Mouse (Mus musculus): ENCODE results near the gene Ccl27a.
"Not testable (repeated sequence)": the region's sequence is repeated elsewhere in the genome, so short reads cannot be mapped to it uniquely, and the experiment has no call there.

Gene Ccl27a

DNA sequence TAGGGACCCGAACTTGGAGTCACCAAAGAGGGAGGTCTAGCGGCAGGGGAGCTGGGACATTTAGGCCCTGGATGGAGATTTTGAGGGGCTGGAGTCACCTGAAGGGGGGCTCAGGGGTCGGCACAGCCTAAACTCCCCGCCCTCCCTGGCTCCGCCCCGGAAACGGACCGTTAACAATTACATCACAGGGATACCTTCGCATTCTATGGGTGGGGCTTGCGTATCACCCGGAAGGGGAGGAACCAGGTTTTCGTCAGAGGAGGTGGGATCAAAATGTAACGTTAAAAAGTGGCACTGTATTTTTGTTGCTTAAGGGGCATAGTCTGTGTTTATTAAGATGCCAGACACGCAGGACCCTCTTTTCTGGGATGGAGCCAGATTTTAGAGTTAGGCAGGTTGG lies at the start of gene Ccl27a:
TSS of gene Ccl27a (minus strand) at position 246 of the 400 bp plus-strand sequence.
- DNase-seq (ENCODE audit: low read depth, low spot score), result not testable (repeated sequence)

DNA sequence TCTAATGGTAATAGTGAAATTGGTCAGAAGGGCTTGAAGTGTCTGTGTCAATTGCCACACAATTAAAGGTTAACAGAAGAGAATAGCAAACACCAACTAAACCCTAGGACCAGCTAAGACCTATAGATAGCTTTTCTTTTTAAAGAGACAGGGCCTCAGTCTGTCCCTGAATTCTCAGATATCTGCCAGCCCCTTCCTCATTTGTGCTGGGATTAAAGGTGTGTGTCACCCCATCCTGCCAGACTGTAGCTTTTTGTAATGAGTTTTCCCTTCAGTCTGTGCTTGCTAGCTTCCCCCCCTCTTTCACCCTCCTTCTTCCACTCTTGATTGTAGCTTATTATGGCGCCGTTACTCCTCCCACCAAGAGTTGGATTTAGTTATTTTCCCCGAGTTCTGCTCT lies 9.2 kb upstream of the Ccl27a start:
- DNase-seq (ENCODE audit: low read depth, low spot score), result not testable (repeated sequence)

DNA sequence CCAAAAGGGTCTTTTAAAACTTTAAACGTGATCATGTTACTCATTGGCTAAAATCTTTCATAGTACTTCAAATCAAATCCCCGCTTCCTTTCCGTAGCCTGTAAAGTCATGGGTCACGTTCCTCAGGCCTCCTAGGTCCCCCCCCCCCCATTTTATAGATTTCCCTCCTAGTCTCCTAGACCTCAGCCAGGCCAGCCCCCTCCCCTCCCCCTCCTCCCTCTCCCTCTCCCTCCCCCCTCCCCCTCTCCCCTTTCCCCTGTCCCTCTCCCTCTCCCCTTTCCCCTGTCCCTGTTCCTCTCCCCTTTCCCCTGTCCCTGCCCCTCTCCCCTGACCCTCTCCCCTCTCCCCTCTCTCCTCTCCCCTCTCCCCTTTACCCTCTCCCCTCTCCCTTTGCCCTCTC lies 8.7 kb upstream of the Ccl27a start:
- not testable (repeated sequence) for DNase-seq (ENCODE audit: low read depth, low spot score)

DNA sequence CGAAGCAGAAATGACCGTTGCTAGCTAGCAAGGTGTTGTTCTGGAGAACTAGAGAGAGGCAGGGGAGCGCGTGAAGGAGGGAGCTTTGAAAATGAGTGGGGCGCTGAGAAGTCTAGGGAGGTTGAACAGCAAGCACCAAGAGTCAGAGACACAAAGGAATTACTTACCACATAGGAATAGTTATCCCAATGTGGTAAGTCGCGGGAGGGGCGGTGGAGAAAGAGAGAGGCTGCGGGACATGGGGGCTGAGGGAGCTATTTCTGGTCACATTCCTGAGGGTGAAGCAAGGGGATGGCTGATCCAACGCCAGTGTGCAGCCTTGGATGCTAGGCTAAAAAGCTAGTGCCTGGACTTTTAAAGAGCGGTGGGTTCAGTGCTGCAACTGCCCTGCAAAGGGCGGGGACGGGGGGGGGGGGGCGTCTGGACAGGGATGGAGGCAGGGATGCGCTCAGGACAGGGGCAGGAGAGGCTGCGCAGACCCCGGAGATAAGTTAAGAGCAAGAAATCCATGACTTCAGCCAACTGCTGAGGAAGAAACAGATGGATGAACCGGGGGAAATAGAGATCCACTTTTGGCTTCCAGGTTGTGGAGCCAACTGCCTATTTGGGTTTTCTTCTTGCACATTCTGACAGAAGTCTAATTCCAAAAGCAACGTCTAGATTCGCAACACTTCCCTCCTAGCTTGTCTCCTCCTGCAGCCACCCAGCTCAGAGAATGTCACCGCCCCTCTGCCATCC lies 7.9 kb upstream of the Ccl27a start:
- DNase-seq (ENCODE audit: low read depth, low spot score), result not testable (repeated sequence)

DNA sequence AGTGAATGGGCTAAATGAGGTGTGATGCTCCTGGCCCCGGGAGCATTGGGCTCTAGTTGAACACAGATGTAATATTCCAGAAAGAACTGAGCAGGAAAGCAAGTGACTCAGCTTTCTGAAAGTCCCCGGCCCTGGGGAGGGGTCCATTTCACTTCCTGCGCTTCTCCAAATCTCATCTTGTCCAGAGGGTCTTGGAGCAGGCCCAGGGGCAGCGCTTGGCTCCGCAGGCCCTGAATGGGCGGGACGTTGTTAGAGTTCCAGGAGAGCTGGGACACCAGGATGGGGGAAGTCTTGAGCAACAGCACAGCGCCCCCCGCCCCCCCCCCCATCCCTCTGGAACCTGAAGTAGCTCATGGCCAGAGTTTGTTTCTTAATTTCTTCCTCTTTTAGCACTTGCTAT lies 7.2 kb upstream of the Ccl27a start:
- DNase-seq (ENCODE audit: low read depth, low spot score), result not testable (repeated sequence)

DNA sequence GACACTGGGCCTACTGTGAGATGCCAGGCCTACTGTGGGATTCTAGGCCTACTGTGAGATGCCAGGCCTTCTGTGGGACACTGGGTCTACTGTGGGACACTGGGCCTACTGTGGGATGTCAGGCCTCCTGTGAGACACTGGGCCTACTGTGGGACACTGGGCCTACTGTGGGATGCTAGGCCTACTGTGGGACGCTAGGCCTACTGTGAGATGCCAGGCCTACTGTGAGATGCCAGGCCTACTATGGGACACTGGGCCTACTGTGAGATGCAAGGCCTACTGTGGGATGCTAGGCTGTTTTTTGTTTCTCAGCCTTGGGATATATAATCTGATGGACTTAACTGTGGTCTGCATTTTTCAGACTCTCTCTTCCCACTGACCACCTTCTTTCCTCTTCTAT lies 1.8 kb upstream of the Ccl27a start:
- not testable (repeated sequence) for DNase-seq (ENCODE audit: low read depth, low spot score)

DNA sequence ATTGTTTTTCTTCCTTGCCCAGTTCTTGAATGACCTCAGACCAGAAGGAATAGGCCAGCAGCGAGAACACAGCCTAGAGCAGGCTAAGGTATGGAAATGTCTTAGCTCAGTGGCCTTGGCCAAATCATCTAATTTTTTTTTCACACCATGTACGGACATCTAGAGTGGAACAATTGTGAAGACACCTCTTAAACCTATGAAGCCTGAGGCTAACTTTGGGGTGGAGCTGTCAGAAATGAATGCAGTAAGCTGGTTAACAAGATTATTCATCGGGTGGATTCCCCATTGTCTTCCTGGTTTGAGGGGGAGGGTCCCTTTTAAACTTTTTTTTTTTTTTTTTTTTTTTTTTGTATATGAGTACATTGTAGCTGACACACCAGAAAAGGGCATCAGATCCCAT lies 459 bp upstream of the Ccl27a start:
- DNase-seq (ENCODE audit: low read depth, low spot score), result not testable (repeated sequence)

DNA sequence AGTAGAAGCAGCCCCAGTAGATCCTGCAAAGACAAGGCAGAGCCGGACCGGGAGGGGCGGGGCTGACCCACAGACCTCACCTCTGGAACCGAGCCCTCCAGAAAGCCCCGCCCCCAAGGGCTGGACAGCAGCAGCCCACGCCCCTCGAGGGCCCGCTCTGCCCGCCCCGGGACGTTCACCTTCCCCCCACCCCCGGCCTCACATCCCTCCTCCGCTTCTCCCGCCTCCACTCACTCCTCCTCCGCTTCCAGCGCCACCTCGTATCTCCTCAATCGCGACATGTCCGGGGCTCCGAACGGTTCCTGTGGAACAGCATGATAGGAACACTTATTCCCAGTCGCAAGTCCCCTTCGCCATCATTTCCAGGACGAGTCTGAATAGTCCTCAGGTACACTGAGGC lies 545 bp downstream of the Ccl27a start:
- DNase-seq (ENCODE audit: low read depth, low spot score), result not testable (repeated sequence)

DNA sequence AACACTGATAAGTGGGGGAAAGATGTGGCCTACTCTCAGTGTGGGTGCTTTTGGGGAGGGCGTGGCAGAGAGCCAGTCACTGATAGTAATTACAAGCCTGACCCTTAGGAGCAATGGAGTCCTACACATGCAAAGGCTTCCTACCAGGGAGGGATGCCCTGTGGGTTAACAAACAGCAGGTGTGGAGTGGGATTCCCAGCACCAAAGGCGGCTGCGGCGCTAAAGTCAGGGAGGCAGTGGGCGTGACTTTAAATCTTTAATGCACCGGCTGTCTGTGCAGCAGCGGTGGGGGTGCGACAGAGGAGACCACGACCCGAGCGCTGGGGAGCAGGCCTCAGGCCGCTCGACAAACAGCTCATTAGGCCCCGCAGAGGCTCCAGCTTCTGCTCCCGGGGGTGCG lies 1.1 kb downstream of the Ccl27a start:
- not testable (repeated sequence) for DNase-seq (ENCODE audit: low read depth, low spot score)

DNA sequence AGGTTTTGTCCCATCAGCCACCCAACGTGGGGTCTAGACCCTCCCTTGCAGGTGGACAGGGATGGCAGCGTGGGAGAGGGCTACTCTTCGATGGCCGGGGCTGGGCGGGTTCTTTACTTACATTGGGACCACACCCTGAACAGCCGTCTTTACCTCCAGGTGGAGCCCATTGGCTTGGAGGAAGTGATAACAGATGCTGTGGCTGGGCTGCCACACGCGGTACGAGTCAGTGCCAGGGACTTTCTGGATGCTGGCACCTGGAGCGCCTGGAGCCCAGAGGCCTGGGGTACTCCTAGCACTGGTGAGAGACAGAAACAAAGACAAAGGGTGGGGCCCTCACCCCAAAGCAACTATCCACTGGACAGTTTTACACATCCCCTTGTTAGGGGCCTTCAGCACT lies 6.7 kb downstream of the Ccl27a start:
- not testable (repeated sequence) for DNase-seq (ENCODE audit: low read depth, low spot score)

DNA sequence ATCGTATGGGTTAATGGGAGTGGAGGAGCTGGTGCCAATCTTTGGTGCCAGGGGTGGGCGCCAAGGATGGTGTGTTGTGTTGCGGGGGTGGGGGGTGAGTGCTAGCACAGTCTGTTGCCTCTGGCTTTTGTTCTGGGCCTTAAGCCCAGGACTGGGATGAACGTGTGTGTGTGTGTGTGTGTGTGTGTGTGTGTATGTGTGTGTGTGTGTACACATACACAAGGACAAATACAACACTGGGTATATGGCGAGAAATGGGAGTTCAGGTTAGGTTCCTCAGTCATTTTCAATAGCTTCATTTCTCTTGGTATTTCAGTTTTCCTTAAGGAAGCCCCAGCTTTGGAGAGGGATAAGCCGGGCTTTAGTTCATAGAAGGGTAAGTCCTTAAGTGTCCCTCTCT lies 10.9 kb downstream of the Ccl27a start:
- not testable (repeated sequence) for DNase-seq (ENCODE audit: low read depth, low spot score)

DNA sequence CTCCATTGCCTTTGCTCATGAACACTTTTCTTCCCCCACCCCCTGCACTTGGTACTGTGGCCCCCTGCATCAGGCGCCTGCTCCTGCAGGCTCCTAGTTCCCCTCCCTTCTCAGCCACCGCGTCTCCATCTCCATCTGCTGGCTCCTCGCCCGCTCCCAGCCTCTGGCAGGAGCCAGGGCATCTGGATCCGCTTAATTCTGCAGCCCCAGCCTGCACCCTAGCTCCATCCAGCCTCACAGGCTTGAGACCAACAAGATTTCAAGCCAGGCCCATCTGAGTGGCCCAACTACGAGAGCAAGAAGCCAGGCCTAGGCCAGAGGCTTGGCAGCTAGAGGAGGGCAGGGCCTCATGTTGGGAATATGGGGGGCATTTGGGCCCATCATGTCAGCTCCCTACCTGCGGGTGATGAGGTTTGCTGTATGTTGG lies 11.3 kb downstream of the Ccl27a start:
- not testable (repeated sequence) for DNase-seq (ENCODE audit: low read depth, low spot score)

DNA sequence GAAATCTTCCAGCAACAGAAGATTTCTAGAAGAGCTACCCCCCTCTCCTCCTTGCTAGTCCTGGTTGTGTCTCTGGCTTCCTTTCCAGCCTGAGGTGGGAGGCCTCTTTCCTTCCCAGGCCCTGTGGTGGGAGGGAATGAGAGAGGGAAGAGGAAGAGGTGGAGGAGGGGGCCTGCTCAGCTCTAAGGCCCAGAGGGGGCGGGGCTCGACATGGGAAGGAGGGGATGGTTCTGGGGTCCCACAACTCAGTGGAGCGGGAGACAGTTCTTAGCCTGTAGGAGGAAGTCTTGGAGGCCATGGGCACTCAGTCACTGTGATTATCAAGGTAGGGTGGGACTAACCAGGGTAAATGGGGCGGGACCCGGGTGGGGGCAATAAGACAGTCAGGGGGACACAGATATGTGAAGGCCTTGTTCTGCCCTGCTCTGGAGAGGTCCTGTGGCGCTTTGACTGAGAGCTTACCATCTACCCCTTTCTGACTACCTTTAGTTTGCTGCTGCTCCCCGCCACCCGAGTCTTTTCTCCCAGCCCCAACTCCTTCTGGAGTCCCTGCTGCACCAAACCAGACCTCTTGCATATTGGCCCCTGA lies 11.9 kb downstream of the Ccl27a start:
- no peak for DNase-seq (ENCODE audit: low read depth, low spot score)

DNA sequence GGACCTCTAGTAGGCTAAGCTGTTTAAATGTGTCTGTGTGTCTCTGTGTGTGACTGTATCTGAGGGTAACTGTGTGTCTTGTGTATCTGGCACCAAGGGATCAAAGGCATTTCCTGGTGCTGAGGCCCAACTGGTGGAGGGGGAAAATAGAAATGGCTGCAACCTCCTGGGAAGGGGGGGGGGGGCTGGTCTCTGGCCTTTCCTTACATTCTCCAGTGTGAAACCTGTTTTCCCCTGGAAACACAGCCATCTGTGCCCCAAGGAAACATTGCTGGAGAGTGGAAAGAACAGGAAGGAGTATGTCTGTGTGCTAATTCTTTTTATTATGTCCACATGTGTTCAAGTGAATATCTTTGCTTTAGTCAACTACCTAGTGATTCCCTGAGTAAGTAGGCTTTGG lies 12.4 kb downstream of the Ccl27a start:
- DNase-seq (ENCODE audit: low read depth, low spot score), result no peak

DNA sequence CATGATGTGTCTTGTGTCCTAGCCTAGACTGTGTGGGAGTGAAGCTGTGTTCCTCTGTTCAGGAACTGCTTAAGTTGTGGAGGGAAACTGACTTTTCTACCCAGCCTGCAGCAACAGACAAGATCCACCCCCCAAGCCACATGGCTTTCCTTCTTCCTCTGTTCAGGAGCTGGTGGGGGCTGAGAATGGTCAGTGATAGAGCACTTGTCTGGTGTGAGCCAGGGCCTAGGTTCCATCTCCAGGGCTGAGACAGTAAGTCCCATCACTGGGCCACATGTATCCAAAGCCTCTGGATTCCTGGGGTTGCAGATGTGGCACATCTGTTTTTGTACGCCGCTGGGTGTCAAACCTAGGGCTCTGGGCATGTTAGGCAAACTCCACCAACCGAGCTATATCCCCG lies 13.1 kb downstream of the Ccl27a start:
- DNase-seq (ENCODE audit: low read depth, low spot score), result no peak

DNA sequence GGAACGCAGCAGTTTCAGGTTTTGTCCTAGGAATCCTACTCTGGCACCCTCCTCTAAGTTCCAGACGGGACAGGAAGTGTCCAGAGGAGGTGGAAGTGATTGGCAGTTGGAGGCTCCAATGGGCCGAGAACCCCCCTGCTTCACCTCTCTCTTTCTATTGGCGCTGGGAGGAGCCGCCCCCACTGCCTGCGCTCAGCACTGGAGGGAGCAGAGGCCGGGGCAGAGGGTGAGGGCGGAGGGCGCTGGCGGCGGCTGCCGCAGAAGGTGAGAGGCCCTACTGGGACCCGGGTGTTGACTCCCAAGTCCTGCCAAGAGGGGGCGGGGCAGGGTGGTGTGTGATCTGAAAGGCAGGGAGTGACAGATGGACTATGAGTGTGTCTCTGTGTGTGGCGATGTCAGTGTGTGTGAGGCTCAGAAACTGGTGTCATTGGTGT lies 13.7 kb downstream of the Ccl27a start:
- no peak for DNase-seq (ENCODE audit: low read depth, low spot score)

DNA sequence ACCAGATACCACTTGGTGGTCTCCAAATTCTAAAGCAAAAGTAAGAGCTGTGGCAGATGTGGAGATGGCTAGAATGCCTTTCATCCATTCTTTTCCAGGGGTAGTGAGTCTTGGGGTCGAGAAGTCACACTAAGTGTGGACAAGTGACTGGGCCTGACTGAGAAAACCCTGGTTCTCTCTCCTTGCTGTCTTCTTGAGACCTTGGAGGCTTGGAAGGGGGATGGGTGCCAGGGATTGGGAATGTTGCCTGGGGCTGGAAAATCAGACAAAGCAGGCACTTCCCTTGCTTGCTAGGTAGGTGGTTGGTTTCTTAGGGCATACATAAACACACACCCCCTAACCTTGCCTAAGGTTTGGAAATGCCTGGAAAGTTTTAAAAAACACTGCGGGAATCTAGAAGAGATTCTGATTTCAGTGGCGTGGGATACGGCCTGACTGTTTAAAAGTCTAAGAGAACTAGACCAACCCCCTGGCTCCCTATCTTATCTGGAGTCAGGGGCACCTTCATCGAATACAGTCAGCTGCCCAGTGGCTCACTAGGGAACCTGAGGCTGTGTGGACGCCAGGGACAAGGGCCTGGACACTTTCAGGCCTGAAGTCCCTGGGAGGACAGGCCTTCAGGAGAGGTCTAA lies 14.3 kb downstream of the Ccl27a start:
- no peak for DNase-seq (ENCODE audit: low read depth, low spot score)

DNA sequence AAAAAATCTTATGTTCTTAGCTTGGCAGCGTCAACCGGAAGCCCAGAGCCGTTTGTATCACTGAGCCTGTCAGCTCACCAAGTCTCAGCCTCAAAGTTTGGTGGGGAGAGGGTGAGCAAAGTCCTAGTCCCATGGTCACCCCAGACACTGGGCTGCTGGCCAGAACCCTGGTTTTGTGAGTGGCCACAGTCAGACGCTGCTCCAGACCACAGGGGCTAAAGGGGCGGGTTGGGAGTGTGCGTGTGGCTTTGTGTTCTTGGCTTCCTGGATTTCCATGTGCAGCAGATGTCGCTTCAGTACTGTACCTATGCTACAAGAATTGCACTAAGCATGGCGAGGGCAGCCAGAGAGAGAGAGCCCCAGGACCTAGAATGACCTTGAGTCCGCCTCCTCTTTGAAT lies 14.8 kb downstream of the Ccl27a start:
- no peak for DNase-seq (ENCODE audit: low read depth, low spot score)

DNA sequence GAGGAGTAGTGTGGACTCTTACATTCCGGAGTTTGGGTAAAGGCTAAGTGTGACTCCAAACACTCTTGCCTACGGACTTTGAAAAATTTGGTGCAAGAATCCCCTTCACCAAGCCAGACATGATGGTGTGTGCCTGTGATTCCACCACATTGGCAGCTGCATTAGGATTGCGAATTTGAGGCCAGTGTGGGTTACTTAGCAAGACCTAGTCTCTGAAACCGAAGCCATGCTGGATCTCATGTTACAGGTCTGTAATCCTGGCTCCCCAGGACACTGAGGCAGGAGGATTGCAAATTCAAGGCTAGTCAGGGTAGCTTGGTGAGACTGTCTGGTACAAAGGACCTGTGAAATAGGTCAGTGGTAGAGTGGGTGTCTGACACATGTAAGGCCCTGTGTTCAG lies 15.3 kb downstream of the Ccl27a start:
- DNase-seq (ENCODE audit: low read depth, low spot score), result no peak

DNA sequence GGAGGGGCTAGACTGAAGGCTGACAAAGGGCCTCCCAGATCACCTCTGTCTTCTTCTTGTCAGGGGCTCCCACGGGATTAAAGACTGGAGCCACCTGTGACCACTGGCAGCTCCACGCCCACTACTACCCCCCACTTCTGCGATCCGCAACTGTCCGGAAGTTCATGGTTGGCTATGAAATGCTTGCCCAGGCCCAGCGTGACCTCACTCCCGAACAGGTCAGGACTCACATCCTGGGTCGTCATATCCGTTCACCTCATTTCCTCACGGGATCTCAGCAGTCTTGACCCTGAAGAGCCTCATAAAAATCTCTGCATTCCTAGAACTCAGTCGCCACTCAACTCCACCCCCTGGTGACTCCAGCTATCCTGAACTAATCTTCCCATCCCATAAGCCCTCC lies 16.0 kb downstream of the Ccl27a start:
- no peak for DNase-seq (ENCODE audit: low read depth, low spot score)

DNA sequence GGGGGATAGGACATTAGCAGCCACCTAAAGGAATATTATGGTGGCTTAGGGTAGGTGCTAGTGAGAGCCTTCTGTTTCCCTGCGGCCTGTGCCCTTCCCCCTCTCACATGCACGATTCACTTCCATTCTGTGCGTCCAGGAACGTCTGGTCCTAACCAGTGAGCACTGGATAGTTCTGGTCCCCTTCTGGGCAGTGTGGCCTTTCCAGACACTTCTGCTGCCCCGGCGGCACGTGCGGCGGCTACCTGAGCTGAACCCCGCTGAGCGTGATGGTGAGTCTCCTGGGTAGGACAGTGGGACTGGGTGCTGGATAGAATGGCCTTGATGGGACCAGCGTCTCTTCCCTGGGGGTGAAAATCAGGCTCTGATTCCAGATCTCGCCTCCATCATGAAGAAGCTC lies 16.7 kb downstream of the Ccl27a start:
- no peak for DNase-seq (ENCODE audit: low read depth, low spot score)

DNA sequence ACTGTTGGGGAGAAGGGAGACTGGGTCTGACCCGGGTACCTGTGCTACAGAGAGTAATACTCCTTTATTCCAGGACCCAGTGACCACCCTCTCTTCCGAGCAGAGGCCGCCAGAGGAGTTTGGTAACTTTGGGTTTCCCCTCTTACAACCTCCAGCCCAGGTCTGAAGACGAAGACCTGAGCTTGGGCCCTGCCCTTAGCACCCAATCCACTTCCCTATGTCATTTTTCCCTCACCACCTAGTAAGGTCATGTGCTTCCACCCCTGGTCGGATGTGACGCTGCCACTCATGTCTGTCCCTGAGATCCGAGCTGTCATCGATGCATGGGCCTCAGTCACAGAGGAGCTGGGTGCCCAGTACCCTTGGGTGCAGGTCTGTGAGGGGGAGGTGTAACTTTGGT lies 17.6 kb downstream of the Ccl27a start:
- DNase-seq (ENCODE audit: low read depth, low spot score), result no peak

All from c-Kit-negative CD71-positive TER-119-positive erythroid progenitor cells, embryonic 14.5 days (primary cell).